Mouse (Mus musculus) bone marrow, adult 2 months (tissue): ENCODE results near the gene Tacc2. TPM values are rescaled to one million over a fixed set of nuclear protein-coding genes. Genes with fewer than 3 reads are reported as not detected.

Source experiments
- H3K27ac ChIP-seq: fragments of 200-500 bp; 2 replicates; pipeline ENCODE4 v1.5.1; 2012; ENCODE audit warnings: low read depth, mild to moderate bottlenecking, control low read depth, inconsistent platforms, low read length; ENCODE audit not compliant: control insufficient read depth, poor library complexity, insufficient read depth
- H3K4me1 ChIP-seq: fragments of 200-500 bp; 2 replicates; pipeline ENCODE4 v1.6.1; 2011; ENCODE audit warnings: low read length; ENCODE audit not compliant: control insufficient read depth, insufficient read depth
- H3K4me3 ChIP-seq: fragments of 200-500 bp; replicated peaks from 2 replicates; pipeline ENCODE3; 2011; ENCODE audit warnings: mild to moderate bottlenecking, low read depth, low read length, control low read depth; ENCODE audit not compliant: control insufficient read depth
- CTCF ChIP-seq: fragments of 200-500 bp; IDR thresholded peaks from 2 replicates; pipeline ENCODE4 v1.5.1; 2011; ENCODE audit warnings: low read length, control low read depth; ENCODE audit not compliant: control insufficient read depth, insufficient read depth
- POLR2A ChIP-seq: fragments of 200-500 bp; IDR thresholded peaks from 2 replicates; pipeline ENCODE4 v1.6.1; 2011; ENCODE audit warnings: low read depth, mild to moderate bottlenecking, control low read depth, low read length, borderline replicate concordance; ENCODE audit not compliant: control insufficient read depth
- WGBS: fragments of 180-500 bp; shearing (Covaris S2); methylation state at CpG from one replicate; pipeline ENCODE4 v1.1.7; 2018; 5-methylcytosine and 5-hydroxymethylcytosine counted together
- polyA plus RNA-seq: library from polyadenylated mRNA; stranded (reverse); fragments of >200 nt; gene quantifications from 2 replicates; pipeline ENCODE4 v1.2.4, GENCODE M21; 2011; ENCODE audit warnings: low replicate concordance; ENCODE audit not compliant: missing spikeins, insufficient read depth, insufficient read length

Tacc2 gene
- polyA plus RNA-seq, 1 experiment = 12.0 TPM

GRCm38 (mm10) chr7:130671301-130671700 lies 94.1 kb downstream of the Tacc2 start:
- Histone ChIP-seq H3K4me3 (no peak overlapping the region), H3K27ac (no peak overlapping the region), H3K4me1 (no peaks in the 10 kb centered on the region)
- 77% methylated on average over 6 of the region's 6 CpGs for WGBS
- no peak for TF ChIP-seq POLR2A
- no peak for TF ChIP-seq CTCF

- 71% methylated on average over 9 of the region's 9 CpGs for WGBS
Measured at GRCm38 (mm10) chr7:130673169-130674033, 96.2 kb downstream of the Tacc2 start.

GRCm38 (mm10) chr7:130674526-130674925 lies 97.3 kb downstream of the Tacc2 start:
- Histone ChIP-seq H3K4me1 (no peaks in the 10 kb centered on the region), H3K27ac (no peak overlapping the region), H3K4me3 (no peak overlapping the region)
- 84% methylated on average over 9 of the region's 9 CpGs for WGBS
- TF ChIP-seq CTCF (no peak), POLR2A (no peak)

More at GRCm38 (mm10) chr7:130673169-130674033, 96.2 kb downstream of the Tacc2 start:
- no peak overlapping the region for H3K27ac ChIP-seq
- no peak for TF ChIP-seq POLR2A
- TF ChIP-seq CTCF = peak; percentile 59
- H3K4me1 ChIP-seq = no peaks in the 10 kb centered on the region
- H3K4me3 ChIP-seq = no peak overlapping the region

GRCm38 (mm10) chr7:130676885-130677540 lies 99.8 kb downstream of the Tacc2 start:
- no peak overlapping the region for H3K27ac ChIP-seq
- WGBS = 83% methylated on average over 11 of the region's 11 CpGs

GRCm38 (mm10) chr7:130677541-130678274 lies 100.5 kb downstream of the Tacc2 start:
- WGBS = 85% methylated on average over 12 of the region's 12 CpGs
- Histone ChIP-seq H3K4me3 (no peak overlapping the region), H3K27ac (no peak overlapping the region), H3K4me1 (no peaks in the 10 kb centered on the region)
- TF ChIP-seq CTCF (no peak), POLR2A (no peak)

More at GRCm38 (mm10) chr7:130676885-130677540, 99.8 kb downstream of the Tacc2 start:
- Histone ChIP-seq H3K4me3 (no peak overlapping the region), H3K4me1 (no peaks in the 10 kb centered on the region)
- no peak for TF ChIP-seq CTCF

- Histone ChIP-seq H3K4me3 (no peak overlapping the region), H3K27ac (no peak overlapping the region), H3K4me1 (no peaks in the 10 kb centered on the region)
- TF ChIP-seq POLR2A (no peak), CTCF (no peak)
- 90% methylated on average over 6 of the region's 6 CpGs for WGBS
Measured at GRCm38 (mm10) chr7:130678414-130678813, 101.2 kb downstream of the Tacc2 start.

GRCm38 (mm10) chr7:130681798-130682197 lies 104.6 kb downstream of the Tacc2 start:
- no peak overlapping the region for H3K27ac ChIP-seq
- no peak overlapping the region for H3K4me3 ChIP-seq
- TF ChIP-seq POLR2A (no peak), CTCF (no peak)
- WGBS = 36% methylated on average over 4 of the region's 4 CpGs
- no peaks in the 10 kb centered on the region for H3K4me1 ChIP-seq

- 80% methylated on average over 4 of the region's 4 CpGs for WGBS
- TF ChIP-seq POLR2A (no peak), CTCF (no peak)
- no peaks in the 10 kb centered on the region for H3K4me1 ChIP-seq
- H3K4me3 ChIP-seq = no peak overlapping the region
- no peak overlapping the region for H3K27ac ChIP-seq
Measured at GRCm38 (mm10) chr7:130688601-130689000, 111.4 kb downstream of the Tacc2 start.

- WGBS = 90% methylated on average over 6 of the region's 6 CpGs
- H3K4me3 ChIP-seq = no peak overlapping the region
- H3K4me1 ChIP-seq = no peaks in the 10 kb centered on the region
- no peak overlapping the region for H3K27ac ChIP-seq
- no peak for TF ChIP-seq CTCF
- no peak for TF ChIP-seq POLR2A
Measured at GRCm38 (mm10) chr7:130690869-130691268, 113.6 kb downstream of the Tacc2 start.
